Mouse (Mus musculus): ENCODE data around the gene Cd22. TPM values are rescaled to one million over a fixed set of nuclear protein-coding genes. Genes with fewer than 3 reads are reported as not detected.
"Not testable (repeated sequence)": the region's sequence is repeated elsewhere in the genome, so short reads cannot be mapped to it uniquely, and the experiment has no call there.

The Cd22 gene
- total RNA-seq (2021) = under 1 TPM in 1 of 2 experiments, not detected in 1; 0.09 TPM
- long read RNA-seq, experiment 1, partial matches to known transcripts = 0 of 2 reads
- long read RNA-seq, experiment 1, other reads (novel, unspliced or antisense) = 2 of 2 reads
- long read RNA-seq, experiment 2 = 0 reads

DNA sequence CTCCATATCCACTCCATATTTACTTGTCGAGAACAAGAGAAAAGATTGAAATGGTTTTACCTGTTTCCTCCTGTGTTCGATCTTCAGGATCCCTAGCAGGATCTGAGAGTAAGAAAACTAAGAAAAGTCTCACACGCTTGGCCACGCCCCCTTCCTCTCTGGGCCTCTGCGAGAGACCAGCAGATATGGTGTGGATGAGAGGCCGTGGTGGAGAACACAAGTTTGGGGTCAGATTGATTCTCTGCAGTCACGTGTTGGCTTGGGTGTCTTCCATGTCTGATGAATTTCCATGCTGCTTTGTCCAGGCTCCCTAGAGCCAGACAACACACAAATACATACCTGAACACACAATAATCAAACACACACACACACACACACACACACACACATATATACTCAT is at the start of gene Cd22:
Gene Cd22 (minus strand): TSS at position 167 of the 400 bp plus-strand sequence.
- DNase-seq (ENCODE audit: low spot score in 2 of 2) = no peak

- DNase-seq (ENCODE audit: low spot score in 2 of 2) = not testable (repeated sequence)
These were observed 44.4 kb upstream of the Cd22 start, which contains the start of gene Hamp2 for GRCm38 (mm10) chr7:30924581-30924980. Hamp2 (minus strand) TSS chr7:30924681.

DNA sequence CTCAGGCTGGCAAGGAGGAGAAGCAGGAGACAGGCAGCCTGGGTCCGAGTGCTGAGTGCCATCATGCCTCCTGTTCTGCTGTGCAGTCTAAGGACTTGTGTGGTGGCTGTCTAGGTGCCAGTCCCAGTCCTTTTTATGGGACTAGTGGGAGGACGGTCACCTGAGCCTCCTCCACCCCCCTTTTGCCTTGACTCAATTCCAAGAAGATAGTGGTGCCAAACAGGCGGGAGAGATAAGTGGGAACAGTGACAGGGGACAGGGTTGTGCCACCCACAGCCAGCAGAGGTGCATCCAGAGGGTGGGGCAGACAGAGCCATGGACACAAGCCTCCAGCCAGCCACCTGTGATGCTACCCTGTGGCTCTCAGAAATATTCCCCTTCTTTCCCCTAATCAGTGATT is 43.9 kb upstream of the Cd22 start:
- no peak for DNase-seq (ENCODE audit: low spot score in 2 of 2)

GRCm38 (mm10) chr7:30922490-30922889 is 42.3 kb upstream of the Cd22 start:
- not testable (repeated sequence) for DNase-seq (ENCODE audit: low spot score in 2 of 2)

- DNase-seq (ENCODE audit: low spot score in 2 of 2) = no peak
These were observed 40.1 kb upstream of the Cd22 start for GRCm38 (mm10) chr7:30920217-30920616.

DNA sequence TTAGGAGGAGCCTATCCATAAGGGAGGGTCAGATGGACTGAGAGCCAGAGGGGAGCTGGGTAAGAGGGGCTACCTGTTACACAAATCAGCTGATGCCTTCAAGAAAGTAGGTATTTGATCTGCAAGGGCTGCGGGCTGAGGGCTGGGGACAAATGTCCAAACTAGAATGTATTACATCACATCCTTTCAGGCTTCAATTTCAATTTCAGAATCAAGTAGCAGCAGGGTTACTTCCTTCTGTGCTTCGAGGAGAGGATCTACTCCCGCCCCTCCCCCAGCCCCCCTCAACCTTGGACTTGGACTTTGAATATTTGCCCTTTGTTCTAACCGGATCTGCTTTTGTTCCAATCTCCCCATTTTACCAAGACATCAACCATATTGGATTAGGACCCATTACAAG is 37.1 kb upstream of the Cd22 start:
- no peak for DNase-seq (ENCODE audit: low spot score in 2 of 2)

- DNase-seq (ENCODE audit: low spot score in 2 of 2) = peak in 1 of 2 experiments; percentile 9
These were observed 36.6 kb upstream of the Cd22 start for GRCm38 (mm10) chr7:30916713-30917112.

- DNase-seq (ENCODE audit: low spot score in 2 of 2) = peak in 1 of 2 experiments; percentile 13
These were observed 34.6 kb upstream of the Cd22 start, which contains the start of gene Mag for GRCm38 (mm10) chr7:30914732-30915131. Mag (minus strand) TSS chr7:30914873.

GRCm38 (mm10) chr7:30909773-30910172 is 29.6 kb upstream of the Cd22 start:
- no peak for DNase-seq (ENCODE audit: low spot score in 2 of 2)

GRCm38 (mm10) chr7:30908992-30909431 is 28.9 kb upstream of the Cd22 start:
- DNase-seq (ENCODE audit: low spot score in 2 of 2) = no peak

- no peak for DNase-seq (ENCODE audit: low spot score in 2 of 2)
These were observed 28.3 kb upstream of the Cd22 start for GRCm38 (mm10) chr7:30908277-30908991.

- DNase-seq (ENCODE audit: low spot score in 2 of 2) = peak; percentile 17 to 21
These were observed 23.9 kb upstream of the Cd22 start for GRCm38 (mm10) chr7:30904042-30904441.

DNA sequence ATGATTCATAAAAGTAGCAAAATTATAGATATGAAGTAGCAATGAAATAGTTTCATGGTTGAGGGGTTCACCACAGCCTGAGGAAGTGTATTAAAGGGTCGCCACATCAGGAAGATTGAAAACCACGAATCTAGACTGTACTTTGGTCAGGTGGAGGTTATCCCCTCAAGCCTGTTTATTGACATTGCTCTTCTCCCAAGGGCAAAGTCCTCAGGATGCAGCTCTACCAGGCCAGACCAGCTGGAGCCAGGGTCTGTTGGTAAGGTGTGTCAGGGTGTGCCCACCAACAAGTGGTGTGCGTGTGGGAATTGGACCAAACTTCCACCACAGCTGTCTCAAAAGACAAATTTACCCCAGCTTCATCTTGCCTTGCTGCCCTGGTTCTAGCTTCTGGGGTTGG is 15.1 kb upstream of the Cd22 start:
- no peak for DNase-seq (ENCODE audit: low spot score in 2 of 2)

DNA sequence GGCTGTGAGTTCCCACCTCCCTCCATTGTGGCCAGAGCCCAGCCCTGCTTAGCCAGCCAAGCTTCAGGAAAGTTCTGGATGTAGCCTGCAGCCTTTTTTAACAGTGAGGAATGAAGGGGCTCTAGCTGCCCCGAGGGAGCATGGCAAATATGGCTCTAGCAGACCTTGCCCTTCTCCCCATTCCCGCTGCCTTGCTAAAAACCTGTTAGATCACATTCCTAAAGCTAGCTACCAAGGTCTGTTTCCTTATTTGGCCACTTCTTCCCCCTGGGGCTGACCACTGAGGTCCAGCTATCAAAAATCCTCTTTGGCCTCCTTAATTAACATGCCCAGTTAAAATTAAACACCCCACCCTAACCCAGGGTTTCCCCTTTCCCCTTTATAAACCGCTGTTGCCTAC is 12.4 kb upstream of the Cd22 start:
- DNase-seq (ENCODE audit: low spot score in 2 of 2) = no peak

DNA sequence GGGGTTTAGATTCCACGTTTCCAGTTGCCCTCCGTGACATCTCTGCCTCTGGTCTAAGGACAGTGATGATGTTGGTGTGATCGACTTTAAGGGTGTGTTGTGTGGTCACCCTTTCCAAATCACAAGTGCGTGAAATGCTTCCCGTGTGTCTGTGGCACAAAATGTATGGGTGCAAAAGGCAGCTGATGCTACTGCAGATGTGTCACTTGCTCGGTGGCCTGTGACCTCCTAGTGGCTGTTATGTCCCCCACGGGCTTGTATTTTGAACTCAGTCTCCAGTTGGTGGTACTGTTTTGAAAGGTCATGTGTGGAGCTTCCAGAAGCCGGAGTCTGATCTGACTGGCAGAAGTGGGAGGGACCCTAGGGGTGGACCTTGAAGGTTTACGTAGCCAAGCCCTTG is 11.6 kb upstream of the Cd22 start:
- DNase-seq (ENCODE audit: low spot score in 2 of 2) = no peak

- no peak for DNase-seq (ENCODE audit: low spot score in 2 of 2)
These were observed 10.5 kb upstream of the Cd22 start for GRCm38 (mm10) chr7:30890681-30891080.

- no peak for DNase-seq (ENCODE audit: low spot score in 2 of 2)
These were observed 8.6 kb upstream of the Cd22 start for GRCm38 (mm10) chr7:30888786-30889185.

DNA sequence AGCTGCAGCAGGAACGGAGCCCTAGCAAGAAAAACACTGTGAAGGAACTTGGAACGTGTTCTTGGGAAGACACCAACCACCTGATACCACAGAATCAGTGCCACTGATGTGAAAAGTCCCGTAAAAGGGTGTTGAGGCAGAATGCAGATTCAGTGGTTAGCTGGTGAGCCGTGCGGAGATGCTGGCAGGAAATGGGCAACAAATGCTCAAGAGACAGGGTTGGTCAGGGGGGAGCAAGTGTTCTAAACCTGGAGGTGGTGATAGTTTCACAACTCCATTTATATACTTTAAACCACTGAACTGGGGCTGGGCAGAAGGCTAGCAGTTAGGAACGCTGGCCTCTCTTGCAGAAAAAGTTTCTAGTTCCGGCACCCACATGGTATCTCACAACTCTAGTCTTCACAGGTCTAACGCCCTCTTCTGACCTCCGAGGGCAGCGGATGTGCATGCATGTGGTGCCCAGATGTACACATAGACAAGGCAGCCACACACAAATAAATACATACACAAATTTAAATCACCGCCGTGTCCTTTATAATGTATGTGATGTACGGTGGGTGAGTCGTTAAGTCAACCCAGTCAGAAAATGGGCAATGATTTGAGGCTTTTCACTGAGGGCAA is 7.5 kb upstream of the Cd22 start:
- peak in 1 of 2 experiments; percentile 5 for DNase-seq (ENCODE audit: low spot score in 2 of 2)

DNA sequence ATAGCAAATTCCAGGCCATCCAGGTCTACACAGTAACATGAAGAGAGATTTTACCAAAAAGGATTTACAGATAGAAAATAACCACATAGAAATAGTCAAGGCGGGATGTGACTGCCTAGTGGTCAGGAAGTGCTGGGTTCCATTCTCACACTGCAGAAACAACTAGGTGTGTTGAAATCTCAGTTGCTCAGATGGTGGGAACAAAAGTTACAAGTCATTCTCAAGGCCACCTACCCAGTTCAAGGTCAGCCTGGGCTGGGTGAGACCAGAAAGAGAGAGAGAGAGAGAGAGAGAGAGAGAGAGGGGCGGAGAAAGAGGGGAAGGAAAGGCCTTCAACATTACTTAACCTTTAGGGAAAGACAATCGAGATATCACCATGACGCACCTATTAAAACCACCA is 6.7 kb upstream of the Cd22 start:
- DNase-seq (ENCODE audit: low spot score in 2 of 2) = no peak

DNA sequence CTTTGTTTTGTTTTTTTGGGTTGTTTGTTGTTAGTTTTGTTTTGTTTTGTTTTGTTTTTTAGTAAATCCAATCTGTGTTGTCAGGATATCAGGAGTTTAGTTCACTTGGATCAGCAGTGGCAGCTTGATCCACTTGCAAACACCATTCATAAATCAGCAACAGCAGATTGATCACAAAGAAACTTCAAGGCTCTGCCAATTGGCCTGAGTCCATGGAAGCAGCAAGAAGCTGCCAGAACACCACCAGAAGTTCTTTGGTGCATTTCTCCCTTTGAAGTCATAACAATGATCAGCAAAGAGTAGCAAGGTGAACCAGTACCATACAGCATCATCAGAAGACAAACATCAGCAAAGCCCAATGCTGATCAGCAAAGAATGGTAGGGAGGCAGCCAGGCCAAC is 3.9 kb upstream of the Cd22 start:
- DNase-seq (ENCODE audit: low spot score in 2 of 2) = no peak

DNA sequence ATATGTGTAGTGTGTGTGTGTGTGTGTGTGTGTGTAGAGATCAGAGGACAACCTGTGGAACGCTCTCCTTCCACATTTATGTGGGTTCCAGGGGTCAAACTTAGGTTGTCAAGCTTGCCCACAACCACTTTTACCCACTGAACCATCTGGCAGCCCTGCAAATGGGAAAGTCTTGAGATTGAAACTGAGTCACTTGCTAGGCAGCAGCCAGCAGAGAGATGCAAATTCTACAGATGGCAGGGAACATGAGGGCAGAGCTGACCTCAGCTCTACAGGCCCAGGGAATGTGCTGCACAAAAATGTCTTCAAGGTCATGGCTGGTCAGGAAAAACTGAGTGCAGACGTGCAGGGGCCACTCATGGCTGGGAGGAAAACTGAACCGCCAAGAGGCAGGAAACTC is 1.2 kb upstream of the Cd22 start:
- no peak for DNase-seq (ENCODE audit: low spot score in 2 of 2)

DNA sequence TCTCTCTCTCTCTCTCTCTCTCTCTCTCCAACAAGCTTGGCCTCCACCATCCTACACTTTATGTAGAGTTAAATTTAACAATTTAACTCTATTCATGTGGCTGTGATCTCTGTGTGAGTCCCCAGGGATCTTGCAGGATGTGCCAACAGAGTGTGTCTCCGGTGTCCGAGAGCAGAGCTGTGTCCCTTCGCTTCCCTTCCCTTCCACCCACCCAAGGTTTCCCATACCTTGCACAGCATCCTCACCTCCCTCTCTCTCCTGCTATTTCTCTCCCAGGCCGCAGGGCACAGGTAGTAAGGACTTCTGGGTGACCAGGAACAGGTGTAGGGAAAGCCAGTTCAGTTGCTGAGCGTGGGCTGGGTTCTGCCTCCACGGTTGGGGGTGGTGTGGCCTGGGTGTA is 1.2 kb downstream of the Cd22 start:
- DNase-seq (ENCODE audit: low spot score in 2 of 2) = no peak

Measured in left cerebral cortex, adult 18-20 months (tissue).